Mouse (Mus musculus) bone marrow macrophage, adult 2 months (primary cell): ENCODE results near the gene Gm40193.

Experiments used
- CTCF ChIP-seq: IDR thresholded peaks from 2 replicates; pipeline ENCODE4 v1.5.1; 2012; ENCODE audit warnings: low read depth, mild to moderate bottlenecking, low read length, moderate library complexity
- POLR2A ChIP-seq: IDR thresholded peaks from 2 replicates; pipeline ENCODE4 v1.6.1; 2012; ENCODE audit warnings: mild to moderate bottlenecking, low read depth, low read length, borderline replicate concordance

- TF ChIP-seq CTCF (no peak), POLR2A (no peak)
These were observed 19.9 kb downstream of the Gm40193 start for GRCm38 (mm10) chr11:70512709-70513342.
